Mouse (Mus musculus): ENCODE measurements around the gene Mycbp. TPM values are rescaled to one million over a fixed set of nuclear protein-coding genes. Genes with fewer than 3 reads are reported as not detected.

Mycbp gene
- polyA plus RNA-seq, 1 experiment from 2014 or later: 6.1 TPM

GRCm38 (mm10) chr4:123957492-123957808 lies 52.8 kb downstream of the Mycbp start:
- no peak overlapping the region for H3K27ac ChIP-seq
- no peak overlapping the region for H3K4me3 ChIP-seq (ENCODE audit: inconsistent target)
- H3K79me2 ChIP-seq (ENCODE audit: inconsistent target): no peaks in the 10 kb centered on the region
- H3K36me3 ChIP-seq (ENCODE audit: inconsistent target): no peaks in the 10 kb centered on the region
- 78% methylated on average over 4 of the region's 4 CpGs for WGBS (ENCODE audit: missing documents)

- Histone ChIP-seq H3K36me3 (ENCODE audit: inconsistent target) (no peaks in the 10 kb centered on the region), H3K4me3 (ENCODE audit: inconsistent target) (no peak overlapping the region), H3K27ac (no peak overlapping the region), H3K79me2 (ENCODE audit: inconsistent target) (no peaks in the 10 kb centered on the region)
- WGBS (ENCODE audit: missing documents): 82% methylated on average over 4 of the region's 4 CpGs
Measured at GRCm38 (mm10) chr4:123957891-123958290, 53.3 kb downstream of the Mycbp start.

- H3K27ac ChIP-seq: no peak overlapping the region
- no peaks in the 10 kb centered on the region for H3K36me3 ChIP-seq (ENCODE audit: inconsistent target)
- H3K79me2 ChIP-seq (ENCODE audit: inconsistent target): no peaks in the 10 kb centered on the region
- no peak overlapping the region for H3K4me3 ChIP-seq (ENCODE audit: inconsistent target)
- WGBS (ENCODE audit: missing documents): 66% methylated on average over 4 of the region's 4 CpGs
Measured at GRCm38 (mm10) chr4:123960955-123961354, 56.3 kb downstream of the Mycbp start.

Other genes starting within 250 kb of the Mycbp start
- gene Macf1, start 220.5 kb upstream of the Mycbp start, polyA plus RNA-seq (2018): 90.8 to 146 TPM (median 144 TPM) in 3 replicates
- 153 to 200 TPM (median 177 TPM) in 3 replicates for gene Ndufs5, start 186.6 kb upstream of the Mycbp start, polyA plus RNA-seq (2018)
- gene Akirin1, start 154.5 kb upstream of the Mycbp start, polyA plus RNA-seq (2018): 109 to 130 TPM (median 117 TPM) in 3 replicates
- gene Rhbdl2, start 117.0 kb upstream of the Mycbp start, polyA plus RNA-seq (2018): not detected in 3 replicates
- not detected in 3 replicates for gene 4933427I04Rik, start 45.2 kb upstream of the Mycbp start, polyA plus RNA-seq (2018)
- 211 to 323 TPM (median 310 TPM) in 3 replicates for gene Rragc, start 12.6 kb downstream of the Mycbp start, polyA plus RNA-seq (2018)
- gene 4930535I16Rik, start 13.2 kb downstream of the Mycbp start, polyA plus RNA-seq (2018): not detected in 3 replicates

All from macrophage (primary cell).